Mouse (Mus musculus): ENCODE results near the gene P2rx5.

Gene P2rx5

DNA sequence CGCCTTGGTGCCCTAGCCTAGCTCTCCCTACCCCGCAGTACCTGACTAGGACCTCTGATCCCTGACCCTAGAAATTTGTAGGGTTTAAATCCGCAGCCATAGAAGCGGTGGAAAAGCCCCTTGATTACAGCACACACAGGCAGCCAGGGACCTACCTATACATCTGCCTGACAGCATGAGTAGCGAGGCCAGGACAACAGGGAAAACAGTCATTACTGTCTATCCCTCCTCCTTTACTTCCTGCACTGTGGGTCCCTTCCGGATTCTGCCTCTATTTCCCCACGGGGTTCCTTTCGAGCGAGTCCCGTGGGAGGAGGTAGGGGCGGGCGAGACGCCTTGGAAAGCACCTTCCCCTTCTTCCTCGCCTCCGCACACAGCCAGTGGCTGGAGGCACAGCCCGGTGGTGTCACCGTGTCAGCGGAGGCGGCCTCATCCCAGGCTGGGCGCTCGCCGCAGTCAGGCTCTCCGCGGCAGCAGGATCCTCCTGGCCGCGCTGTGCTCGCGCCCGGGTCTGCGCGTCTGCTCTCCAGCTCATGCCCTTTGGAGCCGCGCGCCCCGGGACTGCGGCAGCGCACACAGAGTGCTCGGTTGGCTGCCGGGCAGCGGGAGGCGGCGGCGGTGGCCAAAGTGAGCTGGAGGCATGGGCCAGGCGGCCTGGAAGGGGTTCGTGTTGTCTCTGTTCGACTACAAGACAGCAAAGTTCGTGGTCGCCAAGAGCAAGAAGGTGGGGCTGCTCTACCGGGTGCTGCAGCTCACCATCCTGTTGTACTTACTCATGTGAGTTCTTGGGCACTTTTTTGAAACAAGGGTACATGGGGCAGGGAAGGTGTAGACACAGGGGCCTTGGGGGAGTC is at the start of gene P2rx5:
Gene P2rx5 (plus strand): TSS at position 465 of the 854 bp plus-strand sequence.
- DNase-seq (ENCODE audit: low spot score in 2 of 2), result no peak

GRCm38 (mm10) chr11:73111414-73111813 is 48.8 kb upstream of the P2rx5 start:
- DNase-seq (ENCODE audit: low spot score in 2 of 2), result no peak

DNA sequence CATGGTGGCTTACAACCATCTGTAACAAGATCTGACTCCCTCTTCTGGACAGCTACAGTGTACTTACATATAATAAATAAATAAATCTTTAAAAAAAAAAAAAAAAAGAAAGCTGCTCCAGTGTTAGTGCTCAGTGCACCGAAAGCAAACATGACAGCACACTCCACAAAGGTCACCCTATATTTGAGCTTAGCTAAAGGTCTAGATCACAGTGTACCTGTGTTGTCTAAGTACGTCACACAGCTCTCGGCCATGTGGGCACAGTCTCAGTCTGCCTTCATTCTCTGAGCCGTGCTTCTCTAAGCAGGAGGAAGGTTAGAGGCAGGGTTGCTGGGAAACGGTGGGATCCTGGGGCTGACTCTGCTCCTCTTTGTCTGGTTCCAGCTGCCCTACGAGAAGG is 33.7 kb upstream of the P2rx5 start:
- DNase-seq (ENCODE audit: low spot score in 2 of 2), result no peak

DNA sequence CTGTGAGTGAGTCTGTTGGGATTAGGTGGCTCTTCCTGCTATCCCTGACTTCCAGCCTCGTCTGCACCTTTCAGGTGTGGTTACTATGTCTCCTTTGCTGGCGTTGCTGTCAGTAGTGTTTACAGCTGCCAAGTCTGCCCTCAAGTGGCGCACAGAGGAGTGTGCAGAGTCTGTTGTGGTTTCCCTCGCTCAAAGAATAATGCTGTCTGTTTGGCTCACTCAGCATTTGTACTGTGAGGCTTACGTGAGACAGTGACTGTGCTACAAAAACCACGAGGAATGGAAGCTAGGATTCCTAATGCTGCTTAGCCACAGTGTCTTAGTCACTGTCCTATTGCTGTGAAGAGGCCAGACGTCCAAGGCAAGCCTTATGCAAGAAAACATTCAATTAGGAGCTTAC is 29.2 kb upstream of the P2rx5 start:
- peak; percentile 36 to 50 for DNase-seq (ENCODE audit: low spot score in 2 of 2)

DNA sequence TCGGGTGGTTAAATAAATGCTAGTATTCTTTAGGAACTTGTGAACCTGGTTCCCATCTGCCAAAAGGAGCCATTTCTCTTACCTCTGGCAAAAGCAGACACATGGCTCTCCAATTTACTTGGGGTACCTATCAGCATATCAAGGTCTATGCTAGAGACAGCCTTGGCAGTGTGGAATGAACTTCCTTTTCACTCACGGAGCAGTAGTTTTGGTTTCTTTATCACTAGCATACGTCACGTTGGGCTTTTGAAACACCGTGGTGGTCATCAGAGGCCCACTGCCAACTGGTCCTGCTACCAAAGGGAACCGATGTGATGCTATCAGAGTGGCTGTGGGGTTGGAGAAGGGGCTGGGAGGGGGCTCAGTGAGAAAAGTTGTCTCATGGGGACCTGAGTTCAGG is 27.2 kb upstream of the P2rx5 start:
- DNase-seq (ENCODE audit: low spot score in 2 of 2), result no peak

- no peak for DNase-seq (ENCODE audit: low spot score in 2 of 2)
Observed at GRCm38 (mm10) chr11:73134222-73134621, 26.0 kb upstream of the P2rx5 start.

DNA sequence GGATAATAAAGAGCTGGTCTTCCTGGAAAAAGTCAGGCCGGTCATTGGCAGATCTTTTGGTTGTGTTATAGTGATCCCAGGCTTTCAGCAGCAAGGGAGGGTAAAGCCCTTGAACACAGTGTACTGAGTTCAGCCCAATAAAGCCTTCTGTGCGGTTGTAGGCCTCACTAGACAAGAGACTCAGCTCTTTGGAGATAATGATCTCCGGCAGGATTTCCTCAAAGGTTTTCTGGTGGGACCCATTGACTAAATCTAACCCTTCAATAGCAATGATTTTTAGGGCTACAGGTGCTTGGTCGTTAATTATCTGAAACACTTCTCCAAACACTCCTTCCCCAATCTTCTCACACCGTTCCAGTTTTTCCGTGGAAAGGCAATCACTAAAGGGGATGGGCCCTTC is 23.6 kb upstream of the P2rx5 start:
- no peak for DNase-seq (ENCODE audit: low spot score in 2 of 2)

DNA sequence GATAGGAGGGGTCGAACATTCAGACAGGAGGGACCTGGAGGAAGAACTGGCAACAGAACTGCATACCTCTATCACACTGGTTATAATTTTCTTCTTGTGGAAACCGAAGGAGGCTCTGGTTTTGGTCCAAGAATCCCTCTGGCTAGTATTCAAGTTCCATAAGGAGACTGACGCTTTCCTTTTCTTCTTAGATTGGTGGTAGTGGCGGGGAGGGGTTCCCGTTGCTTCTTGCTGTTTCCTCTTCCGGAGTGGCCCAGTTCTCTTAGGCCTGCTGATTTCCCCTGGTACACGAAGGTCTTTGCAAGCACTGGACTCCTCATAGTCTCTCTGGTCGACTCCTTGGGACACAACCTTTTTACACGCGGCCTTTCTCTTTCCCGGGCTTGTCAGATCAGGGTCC is 23.1 kb upstream of the P2rx5 start:
- DNase-seq (ENCODE audit: low spot score in 2 of 2), result peak in 1 of 2 experiments; percentile 10

- peak; percentile 85 to 94 for DNase-seq (ENCODE audit: low spot score in 2 of 2)
Observed at GRCm38 (mm10) chr11:73137591-73138501, 22.4 kb upstream of the P2rx5 start, which contains the start of gene Haspin. TSS of gene Haspin (minus strand) at chr11:73138294.

DNA sequence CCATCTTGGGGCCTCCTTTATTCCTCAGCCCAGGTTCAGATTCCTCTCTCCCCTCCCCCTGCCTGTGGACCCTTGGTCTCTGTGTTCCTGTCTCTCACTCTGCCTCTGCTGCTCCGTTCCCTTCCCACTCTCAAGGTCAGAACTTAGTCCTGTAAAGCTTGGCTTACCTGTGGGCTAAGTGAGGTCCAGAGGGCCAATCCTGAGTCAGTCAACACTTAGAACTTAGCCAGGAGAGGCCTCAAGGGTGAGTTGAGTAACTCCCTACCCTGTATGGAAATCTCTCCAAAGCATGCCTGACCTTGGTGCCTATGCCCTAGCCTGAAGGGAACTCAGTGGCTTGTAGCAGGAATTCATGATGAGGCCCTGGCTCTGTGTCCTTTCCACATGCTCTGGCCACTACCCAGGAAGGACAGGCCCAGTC is 15.9 kb upstream of the P2rx5 start:
- DNase-seq (ENCODE audit: low spot score in 2 of 2), result no peak

GRCm38 (mm10) chr11:73146026-73146974 is 13.9 kb upstream of the P2rx5 start:
- no peak for DNase-seq (ENCODE audit: low spot score in 2 of 2)

GRCm38 (mm10) chr11:73146975-73147365 is 13.3 kb upstream of the P2rx5 start:
- no peak for DNase-seq (ENCODE audit: low spot score in 2 of 2)

DNA sequence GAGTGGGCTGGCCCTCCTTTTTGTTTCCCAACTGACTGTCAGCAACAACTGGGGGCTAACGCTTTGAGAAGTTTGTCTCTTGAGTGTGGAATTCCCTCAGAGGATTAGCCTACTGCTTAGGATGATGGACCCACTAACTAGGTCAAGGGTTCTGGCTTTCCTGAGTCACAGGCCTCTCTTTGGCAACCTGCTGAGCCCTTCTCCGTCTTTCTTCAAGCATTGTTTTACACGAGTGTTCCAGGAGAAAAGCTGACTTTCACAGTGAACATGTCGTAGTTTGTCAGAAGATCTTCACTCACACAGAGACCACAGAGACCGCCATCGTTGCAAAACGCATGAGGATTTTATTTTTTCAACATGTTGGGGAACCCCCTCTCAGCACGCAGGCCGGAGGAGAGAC is 12.0 kb upstream of the P2rx5 start:
- no peak for DNase-seq (ENCODE audit: low spot score in 2 of 2)

- no peak for DNase-seq (ENCODE audit: low spot score in 2 of 2)
Observed at GRCm38 (mm10) chr11:73155071-73155470, 5.2 kb upstream of the P2rx5 start.

DNA sequence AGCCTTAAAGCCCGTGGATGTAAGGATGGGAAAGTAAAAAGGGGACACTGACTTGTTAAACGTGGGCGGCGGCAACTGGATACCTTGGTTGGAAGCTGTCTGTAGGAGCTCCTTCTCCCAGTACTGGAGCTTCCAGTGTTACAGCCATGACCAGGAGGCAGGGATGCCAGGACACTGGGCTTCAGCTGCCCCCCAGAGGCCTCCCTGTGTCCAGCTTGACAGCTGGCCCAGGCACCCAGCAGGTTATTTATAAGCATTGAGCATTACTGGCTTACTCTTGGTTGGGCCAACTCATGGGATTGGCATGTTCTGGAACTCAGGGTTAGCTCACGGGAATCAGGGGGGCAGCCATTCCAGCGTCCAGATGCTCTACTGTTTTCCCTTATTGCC is 585 bp downstream of the P2rx5 start:
- DNase-seq (ENCODE audit: low spot score in 2 of 2), result no peak

DNA sequence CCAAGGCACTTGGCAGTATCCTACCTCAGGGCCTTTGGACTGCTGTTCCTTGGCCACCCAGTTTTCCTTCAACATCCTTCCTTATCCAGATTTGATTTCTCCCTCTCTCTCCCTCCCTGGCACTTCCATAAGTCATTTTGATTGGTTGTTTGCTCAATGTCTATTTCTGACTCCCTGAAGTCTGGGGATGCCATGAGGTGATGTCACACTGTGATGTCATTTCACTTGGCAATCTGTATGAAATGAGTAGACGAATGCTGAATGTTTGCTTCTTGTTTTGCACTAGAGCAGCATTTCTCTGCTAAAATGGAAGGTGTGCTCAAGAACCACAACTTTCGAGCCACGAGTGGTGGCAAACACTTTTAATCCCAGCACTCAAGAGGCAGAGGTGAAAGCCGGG is 1.4 kb downstream of the P2rx5 start:
- DNase-seq (ENCODE audit: low spot score in 2 of 2), result no peak

GRCm38 (mm10) chr11:73162284-73162683 is 2.1 kb downstream of the P2rx5 start:
- DNase-seq (ENCODE audit: low spot score in 2 of 2), result no peak

DNA sequence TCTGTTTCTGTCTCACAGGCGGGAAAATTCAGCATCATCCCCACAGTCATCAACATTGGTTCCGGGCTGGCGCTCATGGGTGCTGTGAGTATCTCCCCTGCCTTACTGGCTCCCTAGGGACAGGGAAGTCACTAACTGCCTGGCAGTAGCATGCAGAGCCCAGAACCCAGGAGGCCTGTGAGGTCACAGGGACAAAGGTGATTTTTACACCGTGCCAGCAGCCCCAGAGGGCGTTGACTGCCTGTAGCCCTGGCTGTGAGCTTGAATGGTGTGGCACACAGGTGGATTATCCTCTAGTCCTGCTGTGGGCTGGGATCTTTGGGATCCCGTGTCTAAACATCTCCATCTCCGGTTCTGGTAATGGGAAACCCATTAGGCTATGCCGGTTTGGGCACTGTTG is 7.8 kb downstream of the P2rx5 start:
- DNase-seq (ENCODE audit: low spot score in 2 of 2), result no peak

DNA sequence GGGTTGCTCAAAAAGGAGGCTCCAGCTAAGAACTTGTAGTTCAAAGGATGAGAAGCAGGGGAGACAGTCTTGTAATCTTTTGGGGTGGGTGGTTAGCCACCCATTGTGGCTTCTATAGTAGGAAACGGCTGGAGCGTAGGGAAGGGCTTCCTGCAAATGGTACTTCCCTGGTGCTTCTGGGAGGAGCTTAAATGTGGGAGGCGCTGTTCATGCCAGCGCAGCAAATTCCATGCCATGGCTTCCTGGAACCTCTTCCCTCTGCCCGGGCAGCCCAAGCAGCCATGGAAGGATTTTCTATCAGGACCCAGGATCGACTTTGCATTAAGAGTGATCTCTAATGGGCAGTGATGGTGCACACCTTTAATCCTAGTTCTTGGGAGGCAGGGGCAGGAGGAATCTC is 8.4 kb downstream of the P2rx5 start:
- DNase-seq (ENCODE audit: low spot score in 2 of 2), result no peak

- peak; percentile 39 to 64 for DNase-seq (ENCODE audit: low spot score in 2 of 2)
Observed at GRCm38 (mm10) chr11:73169231-73169630, 9.0 kb downstream of the P2rx5 start.

DNA sequence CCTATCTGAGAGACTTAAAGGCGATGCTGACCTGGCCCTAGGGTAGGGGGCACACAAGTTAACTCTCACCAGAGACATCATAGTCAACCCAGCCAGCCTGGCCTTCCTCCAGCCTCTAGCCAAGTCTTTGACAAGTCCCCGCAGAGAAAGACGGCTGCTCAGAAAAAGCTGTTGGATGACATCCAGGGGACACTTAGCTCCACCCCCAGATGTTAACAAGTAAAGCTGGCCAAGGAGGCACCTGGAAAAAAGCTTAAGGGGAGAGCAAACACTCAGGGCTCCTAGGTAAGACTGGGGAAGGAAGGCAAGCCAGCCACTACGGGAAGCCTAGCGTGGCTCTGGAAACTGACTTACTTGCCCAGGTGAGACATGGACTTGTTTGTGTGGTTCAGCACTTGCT is 12.0 kb downstream of the P2rx5 start:
- no peak for DNase-seq (ENCODE audit: low spot score in 2 of 2)

- no peak for DNase-seq (ENCODE audit: low spot score in 2 of 2)
Observed at GRCm38 (mm10) chr11:73175612-73176011, 15.4 kb downstream of the P2rx5 start.

All from thymus, postnatal 10 days (tissue).